Mouse (Mus musculus): ENCODE measurements at regions not wholly inside any gene's neighbourhood (a gene's known extent, or its start where the extent isn't known, plus 50 kb on each side); places are given as distances from the start of the nearest gene placed in this dataset.

DNA sequence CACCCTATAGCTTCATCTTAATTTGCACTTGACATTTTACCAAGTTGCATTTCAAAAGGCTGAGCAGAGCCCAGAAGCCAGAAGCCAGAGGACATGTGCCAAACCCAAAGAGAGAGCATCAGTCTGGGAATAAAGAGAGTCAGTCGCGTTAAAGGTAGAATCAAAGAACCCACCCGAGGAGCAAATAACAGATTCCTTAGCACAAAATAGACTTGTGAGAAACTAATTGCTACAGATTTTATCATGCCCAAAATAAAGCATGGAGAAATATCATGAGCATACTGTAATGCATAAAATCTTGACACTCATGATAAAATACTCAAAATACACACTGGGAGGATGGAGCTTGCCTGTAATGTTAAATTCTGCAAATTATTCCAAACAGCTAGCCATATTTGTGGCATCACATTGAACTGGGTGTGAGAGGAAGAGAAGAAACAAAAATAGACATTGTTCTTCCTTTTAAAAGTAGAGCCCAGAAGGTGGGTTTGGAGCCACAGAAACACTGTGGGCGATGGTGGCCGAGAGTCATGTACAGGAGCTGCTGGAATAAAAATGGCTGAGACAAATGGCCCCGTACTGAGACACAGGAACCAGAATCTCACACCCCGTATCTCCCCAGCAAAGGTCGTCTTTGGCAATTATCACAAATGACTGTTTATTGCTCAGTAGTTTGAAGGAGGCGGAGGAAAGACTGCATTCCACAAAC is 317.2 kb downstream of the Klf6 start:
- no peak for DNase-seq (ENCODE audit: low read depth, low spot score)

DNA sequence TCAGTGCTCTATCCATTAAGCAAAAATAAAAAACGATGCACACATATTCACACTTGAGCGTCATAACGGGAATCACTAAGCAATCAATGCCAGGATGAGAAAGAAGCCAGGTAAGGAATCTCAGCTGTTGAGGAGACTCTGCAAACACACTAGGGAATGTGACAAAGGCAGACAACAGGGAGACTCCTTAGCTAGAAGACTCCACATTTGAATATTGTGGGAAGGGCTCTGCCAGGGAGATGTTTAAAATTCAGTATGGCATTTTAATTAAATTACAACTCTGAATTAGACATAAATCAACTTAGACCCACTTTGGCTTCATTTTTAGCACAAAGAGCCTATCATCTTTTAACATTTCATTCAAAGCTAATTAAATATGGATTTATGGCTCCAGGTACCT is 327.9 kb downstream of the Klf6 start:
- DNase-seq (ENCODE audit: low read depth, low spot score), result no peak

DNA sequence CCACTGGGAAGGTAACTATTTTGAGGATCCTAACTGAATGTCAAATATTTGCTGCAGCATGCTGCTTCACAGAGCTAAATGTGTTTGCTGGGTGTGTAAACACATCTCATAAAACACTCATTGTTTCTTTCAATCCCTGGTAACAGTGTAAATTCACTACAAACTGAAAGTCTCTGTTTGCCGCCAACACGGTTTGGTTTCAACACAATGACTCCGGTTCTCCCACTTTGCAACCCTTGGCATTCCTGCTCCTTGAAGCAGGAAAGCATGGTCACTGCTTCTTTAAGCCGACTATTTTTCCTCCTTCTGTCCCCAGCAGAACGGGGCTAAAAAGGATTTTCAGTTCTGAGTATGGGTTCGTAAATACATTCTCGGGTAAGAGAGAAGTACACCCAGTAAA is 328.3 kb downstream of the Klf6 start:
- no peak for DNase-seq (ENCODE audit: low read depth, low spot score)

DNA sequence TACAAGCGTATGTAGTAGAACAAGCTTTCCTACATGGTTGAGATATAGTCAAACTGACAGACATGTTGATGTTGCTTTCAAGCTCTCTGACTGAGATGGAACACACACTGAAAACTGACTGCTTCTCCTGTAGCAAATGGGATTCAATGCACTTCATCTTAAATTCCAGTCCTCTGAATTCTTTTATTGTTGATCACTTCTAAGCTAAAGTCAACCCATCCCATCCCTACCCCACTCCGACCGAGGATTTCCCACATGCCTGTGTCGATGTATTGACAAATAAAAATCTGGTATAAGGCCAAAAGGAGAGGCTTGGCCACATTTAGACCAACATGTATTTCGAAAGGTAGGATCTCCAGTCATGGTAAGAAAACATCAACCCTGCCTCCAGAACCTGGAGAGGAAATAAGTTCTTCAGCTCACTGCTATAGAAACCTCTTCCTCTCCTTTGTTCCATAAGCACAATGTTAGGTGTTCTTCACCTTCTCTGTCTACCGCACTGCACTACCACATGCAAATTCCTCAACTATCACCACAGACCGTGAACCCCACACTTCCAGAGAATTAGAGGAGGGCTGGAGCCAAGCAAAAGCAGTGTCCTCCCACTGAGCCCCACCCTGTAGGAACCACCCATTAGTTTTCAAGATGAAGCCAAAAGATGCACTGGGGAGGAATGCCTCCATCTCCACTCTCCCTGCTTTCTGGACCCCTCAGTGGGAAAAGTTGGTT is 330.1 kb downstream of the Klf6 start:
- no peak for DNase-seq (ENCODE audit: low read depth, low spot score)

DNA sequence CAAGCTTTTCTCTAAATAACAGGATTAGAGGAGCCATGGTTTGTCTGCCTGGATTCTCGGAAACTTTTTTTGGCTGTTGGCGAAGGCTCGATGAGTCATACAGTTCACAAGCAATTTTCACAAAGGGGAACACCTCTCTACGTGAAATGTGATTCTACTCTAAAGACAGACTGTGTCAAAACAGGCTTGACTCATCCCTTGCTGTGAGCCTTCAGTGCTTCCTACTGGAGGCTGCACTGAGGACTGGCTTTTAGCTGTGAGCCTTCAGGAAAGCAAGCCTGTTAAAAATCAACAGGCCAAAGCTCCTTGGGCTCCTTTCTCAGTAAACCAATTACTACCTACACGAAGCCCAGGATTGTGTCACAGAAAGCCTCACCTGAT is 330.6 kb downstream of the Klf6 start:
- DNase-seq (ENCODE audit: low read depth, low spot score), result no peak

DNA sequence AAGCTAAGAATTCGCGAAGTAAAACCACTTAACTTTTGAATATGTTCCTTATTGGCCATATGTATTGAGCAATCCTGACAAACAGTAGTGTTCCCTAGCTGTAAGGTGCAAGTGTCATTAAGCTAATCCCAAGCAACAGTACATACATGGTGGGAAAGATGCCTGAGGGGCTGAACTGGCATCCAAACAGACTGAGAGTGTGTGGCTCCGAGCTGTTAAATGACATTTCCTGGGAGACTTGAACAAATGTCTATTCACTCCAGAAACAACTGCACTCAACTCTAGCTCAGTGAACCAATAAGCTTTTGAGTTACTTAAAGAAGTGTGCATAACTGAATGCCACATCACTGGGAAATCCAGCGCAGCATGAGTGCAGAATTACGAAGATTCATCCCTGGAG is 335.4 kb downstream of the Klf6 start:
- no peak for DNase-seq (ENCODE audit: low read depth, low spot score)

DNA sequence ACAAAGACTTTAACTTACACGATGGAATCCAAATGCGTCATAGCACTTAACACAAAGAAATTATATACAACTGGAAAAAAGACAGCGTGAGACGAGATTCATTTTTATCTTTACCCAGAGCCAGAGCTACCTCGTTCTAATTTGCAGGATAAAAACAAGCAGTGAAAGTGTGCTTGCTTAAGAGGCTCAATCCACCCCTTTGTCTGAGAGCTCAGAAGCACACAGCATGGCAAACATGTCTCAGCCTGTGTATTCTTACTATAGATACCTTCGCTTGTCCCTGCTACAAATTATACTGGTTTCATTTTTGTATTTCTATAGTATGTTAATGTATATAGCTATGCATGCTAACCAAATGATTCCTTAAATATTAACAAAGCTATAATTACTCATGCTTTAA is 337.8 kb downstream of the Klf6 start:
- DNase-seq (ENCODE audit: low read depth, low spot score), result no peak

DNA sequence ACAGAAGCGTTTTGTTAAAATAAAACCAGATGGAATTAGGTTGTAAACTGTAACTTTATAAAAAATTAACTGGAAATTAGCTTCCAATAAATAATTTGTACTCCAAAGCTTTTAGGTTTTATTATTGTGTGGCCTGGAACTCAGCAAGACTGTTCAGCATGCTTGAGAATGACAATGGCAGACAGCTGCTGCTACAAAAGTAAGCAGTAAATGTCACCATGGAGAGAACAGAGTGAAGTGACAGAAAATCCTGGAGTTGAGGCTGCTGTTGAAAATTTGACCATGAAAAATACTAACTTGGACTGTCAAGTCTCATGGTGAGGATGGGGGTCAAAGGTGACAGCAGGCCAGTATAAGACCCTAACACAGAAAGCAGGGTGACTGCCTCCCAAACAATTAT is 340.2 kb downstream of the Klf6 start:
- DNase-seq (ENCODE audit: low read depth, low spot score), result no peak

DNA sequence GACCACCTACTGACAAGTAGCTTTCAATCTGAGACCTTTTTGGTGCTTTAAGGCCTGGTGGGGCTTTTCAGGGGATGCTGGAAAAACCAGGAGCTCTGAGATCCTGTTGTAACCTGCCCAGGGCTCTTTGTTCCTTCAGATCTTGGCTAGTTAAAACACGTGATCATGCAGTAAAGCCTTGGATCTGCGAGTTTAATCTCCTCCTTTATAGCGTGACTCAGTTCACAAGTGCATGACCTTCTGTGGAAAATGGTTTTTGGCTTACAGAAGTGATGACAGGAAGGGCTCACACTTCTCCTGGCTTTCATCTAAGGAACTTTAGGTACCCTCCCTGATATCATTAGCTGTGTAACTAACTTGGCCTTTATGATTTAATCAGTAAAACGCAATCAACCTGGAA is 343.1 kb upstream of the Pitrm1 start:
- no peak for DNase-seq (ENCODE audit: low read depth, low spot score)

DNA sequence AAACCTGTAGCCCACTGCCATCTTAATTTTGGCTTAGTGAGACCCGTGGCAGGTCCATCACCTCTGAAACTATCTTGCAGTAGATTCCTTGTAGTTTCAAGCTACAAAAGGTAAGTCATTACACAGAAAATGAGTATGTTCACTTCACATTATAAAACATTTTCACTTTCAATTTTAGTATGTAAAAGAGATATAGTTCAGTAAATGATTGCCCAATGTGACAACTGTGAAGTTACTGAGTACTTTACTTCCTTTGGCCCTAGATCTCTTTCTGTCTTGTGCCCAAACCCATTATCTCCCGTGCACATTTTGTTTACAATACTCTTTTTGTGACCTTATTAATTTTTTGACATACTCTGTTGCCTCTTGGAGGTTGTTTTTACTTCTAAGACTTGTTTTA is 335.4 kb upstream of the Pitrm1 start:
- DNase-seq (ENCODE audit: low read depth, low spot score), result no peak

DNA sequence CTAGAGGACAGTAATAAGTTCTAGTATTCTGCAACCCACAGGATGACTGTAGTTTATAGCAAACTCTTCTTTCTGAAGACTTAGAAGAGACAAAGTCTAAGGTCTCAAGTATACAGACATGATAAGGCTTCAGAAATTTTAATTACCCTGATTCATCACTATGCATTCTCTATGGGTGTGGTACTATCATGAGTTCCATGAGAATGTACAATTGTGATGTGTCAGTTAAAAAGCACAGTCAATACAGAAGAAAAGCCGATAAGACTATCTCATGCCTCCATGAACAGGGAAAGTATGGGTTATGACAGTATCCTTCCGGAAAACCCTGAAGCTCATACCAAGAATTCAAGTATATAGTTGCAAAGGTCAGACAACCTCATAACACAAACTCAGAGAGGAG is 333.8 kb upstream of the Pitrm1 start:
- DNase-seq (ENCODE audit: low read depth, low spot score), result no peak

DNA sequence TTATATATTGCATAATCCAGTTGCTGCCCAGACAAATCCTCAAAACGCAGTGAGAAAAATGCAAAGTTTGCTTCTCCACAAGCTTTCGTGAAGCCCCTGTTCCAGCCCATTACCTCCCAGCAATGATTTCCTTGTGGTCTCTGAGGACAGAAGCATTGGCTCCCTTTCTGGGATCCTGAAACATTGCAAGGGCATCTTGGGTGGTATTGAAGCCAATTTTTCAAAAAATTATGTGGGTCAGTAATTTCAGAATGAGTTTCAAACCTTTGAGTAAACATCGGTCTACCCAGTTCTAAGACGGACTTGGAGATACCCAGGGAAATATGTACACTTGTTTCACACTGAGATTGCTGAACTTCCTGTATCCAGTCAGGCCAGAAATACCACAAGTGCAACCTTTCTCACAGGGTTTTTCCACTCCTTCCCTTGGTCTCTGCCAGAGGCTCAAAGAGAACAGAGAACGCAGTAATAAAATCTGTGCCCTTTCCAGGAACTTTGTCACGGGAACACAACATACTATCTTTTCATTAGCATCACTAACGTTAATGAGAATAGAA is 321.8 kb upstream of the Pitrm1 start:
- no peak for DNase-seq (ENCODE audit: low read depth, low spot score)

DNA sequence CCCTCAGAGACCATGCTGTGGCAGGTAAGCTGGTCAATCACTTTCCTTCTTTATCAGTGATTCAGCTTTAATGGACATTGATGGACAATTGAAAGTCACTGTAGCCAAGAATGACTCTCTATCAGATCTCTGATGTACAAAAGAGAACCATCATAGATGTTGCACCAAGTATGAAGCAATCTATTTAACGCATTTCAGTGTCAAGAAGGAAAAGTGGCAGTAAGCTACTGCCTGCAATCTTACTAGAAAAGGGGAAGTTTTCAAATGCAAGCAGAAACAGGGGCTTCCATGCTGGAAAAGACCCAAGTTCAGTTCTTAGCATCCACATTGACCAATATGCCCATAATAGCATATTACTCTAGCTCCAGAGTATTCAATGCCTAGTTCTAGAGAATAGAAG is 319.7 kb upstream of the Pitrm1 start:
- DNase-seq (ENCODE audit: low read depth, low spot score), result no peak

DNA sequence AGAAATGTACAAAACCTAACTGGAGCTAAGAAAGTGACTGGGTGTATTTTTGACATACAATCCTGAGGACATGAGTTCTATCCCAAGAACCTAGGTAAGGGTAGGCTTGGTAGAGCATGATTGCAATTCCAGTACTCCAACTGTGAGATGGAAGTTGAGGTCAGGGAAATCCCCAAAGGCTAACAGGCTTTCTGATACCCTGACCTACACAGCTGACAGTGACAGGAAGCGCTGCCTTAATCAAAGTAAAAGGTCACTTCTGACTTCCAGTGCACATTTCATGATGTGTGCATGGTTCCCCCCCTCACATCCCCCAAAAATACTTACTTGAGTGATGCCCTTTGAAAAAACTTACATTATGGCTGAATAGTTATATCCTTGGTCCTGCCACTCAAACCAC is 312.6 kb upstream of the Pitrm1 start:
- DNase-seq (ENCODE audit: low read depth, low spot score), result no peak

DNA sequence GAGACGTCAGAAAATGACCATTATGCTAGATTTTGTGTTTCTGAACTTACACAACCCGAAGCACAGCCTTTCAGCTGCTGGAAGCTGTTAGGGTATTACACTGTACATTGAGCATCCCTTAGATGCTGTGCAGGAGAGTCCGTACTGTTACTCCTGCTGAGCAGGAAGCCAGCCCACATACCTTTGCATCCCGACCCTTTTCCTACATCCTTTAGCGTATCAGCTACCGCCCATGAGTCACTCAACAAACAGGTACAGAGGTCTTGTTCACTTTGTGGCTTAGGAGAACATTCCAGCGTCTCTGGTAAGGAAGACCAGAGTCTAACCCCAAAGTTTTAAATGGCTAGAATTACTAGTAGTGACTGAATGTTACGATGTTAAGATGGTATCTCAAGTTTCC is 311.4 kb upstream of the Pitrm1 start:
- no peak for DNase-seq (ENCODE audit: low read depth, low spot score)

DNA sequence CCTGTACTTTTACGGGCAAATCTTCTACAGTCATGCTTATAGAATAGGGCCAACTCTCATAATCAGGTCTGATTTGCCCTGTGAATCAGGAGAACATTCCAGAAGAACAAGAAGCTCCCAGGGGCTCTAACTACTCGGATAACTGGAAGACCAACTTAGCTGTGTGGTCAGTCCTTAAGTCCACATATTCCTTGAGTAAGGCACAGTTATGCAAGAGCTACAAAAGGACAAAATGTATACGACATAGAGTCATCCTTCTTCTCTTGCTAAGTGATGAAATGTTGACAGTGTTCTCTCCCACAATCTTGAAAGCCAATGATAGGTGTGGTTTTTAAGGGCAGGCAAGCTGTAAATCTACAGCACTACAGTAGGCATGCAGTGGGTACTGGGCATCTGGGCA is 310.7 kb upstream of the Pitrm1 start:
- DNase-seq (ENCODE audit: low read depth, low spot score), result no peak

DNA sequence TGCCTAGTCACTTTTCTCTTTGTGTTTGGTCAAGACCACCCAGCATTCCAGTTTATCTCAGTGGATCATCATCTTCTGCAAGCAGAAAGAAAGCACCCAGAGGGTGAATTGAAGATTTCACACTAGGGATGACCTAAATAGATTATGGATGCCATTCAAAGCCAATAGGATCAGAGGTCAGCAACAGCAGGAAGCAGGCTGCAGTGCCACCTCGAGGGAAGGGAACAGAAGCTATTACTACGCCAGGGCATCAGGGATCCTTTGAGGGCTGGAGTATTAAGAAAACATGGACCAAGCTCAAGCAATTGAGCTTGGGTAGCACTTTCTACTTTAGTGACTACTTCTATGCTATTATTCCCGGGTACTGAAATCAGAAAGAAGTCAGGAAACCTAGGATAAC is 307.1 kb upstream of the Pitrm1 start:
- DNase-seq (ENCODE audit: low read depth, low spot score), result no peak

DNA sequence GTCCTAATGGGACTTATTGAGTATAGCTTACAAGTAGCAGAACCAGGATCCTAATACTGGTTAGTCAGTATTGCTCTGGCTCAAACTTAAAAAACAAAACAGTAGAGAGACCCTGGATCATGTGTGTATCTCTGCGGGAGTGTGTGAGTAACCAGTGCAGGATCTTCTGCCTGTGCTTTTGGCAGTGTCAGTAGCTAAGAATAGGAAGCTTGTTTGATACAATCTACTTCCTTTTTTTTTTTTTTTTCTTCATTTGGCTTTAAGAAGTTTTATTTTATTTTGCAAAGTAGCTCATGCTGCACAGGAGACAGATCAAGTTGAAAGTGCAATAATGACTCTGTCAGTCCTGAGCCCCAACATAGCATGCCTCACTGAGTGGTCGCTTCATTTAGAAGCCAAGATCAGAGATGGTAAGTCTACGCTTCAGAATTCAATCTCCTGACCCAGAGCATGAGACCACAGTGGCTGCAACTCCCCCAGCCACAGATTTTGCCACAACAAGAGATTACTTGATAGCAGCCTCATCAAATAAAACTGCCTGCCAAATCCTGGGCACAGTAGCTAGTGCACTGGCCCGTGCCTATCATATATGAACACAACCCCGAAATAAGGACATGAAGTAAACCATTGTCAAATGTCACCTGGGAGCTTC is 306.4 kb upstream of the Pitrm1 start:
- DNase-seq (ENCODE audit: low read depth, low spot score), result no peak

DNA sequence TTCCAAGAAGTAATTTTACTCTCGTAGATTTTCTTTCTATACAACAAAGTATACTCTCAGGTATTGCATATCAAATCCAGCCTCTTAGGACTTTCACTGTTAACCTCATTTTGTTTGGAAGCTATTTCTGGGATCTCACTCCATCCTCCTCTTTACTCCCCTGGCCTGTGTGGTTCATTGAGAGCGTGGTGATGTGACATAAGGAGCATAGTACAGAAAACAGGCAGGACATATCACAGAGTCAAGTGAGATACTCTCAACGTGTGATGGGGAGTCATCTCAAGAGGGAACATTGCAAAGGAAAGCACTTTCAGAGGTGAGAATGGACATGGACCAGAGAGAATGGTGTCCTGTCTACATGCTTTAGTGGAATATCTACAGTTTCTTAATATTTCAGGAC is 297.8 kb upstream of the Pitrm1 start:
- DNase-seq (ENCODE audit: low read depth, low spot score), result no peak

DNA sequence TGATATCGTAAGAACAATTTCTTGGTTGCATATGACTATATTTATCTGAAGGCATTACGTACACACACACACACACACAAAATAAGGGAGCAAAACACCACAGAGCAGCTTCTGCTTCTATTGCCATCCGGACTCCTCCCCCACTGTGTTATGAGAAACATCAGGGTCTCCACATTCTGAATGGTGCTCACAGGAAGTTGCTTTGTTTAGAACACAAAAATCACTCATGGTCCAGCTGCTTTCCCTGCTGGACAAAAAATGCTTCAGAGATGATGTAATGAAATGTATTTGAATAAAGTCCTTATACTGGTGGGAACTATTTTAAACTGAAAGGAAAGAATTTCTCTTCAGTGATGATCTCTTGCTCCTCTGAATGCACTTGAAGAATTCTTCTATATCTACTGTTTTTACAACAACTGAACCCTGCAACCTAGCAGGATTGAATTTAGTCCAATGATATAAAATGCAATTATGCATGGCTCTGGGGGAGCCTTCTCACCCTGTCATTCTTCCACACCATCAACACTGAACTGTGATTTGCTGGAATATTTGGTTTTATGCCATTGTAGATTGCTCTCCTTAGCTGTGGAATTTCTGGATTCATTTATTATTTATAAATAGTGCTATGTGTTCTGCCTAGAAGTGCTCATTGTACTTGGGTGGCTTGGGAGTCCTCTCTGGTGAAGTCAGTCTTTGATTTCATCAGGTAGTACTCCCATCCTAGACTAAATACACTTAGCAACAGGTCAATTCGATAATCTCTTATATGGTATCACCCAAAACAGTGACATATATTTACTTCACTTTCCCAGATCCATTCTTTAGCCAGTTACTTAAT is 296.7 kb upstream of the Pitrm1 start:
- no peak for DNase-seq (ENCODE audit: low read depth, low spot score)

DNA sequence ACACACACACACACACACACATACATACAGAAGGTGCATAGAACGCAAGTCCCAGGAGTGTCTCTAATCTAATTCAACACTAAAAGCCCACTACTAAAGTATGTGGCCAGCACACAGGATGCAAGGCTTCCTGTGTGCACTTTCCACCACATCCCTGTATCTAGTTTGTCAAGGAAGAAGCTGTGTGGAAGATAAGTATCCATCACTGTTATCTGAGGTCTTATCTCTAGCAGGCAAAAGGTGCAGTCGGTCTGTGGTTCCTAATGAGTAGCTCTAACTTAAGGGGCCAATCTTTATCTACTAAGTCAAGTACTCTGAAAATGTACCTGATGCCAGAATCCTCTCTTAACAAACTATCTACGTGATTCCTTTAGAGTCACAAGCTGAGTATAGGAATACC is 295.8 kb upstream of the Pitrm1 start:
- no peak for DNase-seq (ENCODE audit: low read depth, low spot score)

DNA sequence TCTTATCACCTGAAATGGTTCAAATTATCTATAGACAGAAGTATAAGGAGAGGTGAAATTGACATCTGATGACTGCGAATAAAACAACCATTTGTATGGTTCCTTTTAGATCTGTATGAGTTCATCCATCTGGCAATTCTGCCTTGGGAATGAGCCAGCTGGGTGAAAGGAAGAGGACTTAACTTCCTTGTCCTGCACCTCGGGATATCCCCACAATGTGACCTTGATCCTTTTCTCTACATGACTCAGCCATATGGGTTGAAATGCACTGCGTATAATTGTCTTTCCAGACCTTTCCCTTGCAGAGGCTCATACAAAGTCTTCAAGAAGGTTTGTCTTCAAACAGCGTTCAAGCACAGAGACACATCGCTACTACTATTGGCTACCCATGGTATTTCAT is 292.6 kb upstream of the Pitrm1 start:
- no peak for DNase-seq (ENCODE audit: low read depth, low spot score)

Measured in ZHBTc4 (cell line).